In the genomic region with DNA sequence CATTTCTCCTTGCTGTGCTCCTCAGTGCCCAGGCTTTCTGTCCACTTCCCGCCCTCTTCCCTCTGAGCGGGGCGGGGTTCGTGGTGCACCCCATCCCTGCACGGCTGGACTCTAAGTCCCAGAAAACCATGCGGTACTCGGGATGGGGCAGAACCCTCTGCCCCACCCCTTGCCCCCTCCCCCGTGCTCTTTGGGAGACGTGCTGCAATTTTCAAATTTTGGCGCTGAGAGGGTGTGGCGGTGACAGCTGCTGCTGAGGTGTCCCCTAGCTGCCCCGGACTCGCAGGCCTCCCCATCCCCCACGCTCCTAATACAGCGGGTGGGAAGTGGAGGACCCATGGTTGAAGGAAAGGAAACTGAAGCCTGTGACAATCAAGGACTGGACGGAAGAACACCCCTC, we compare ENCODE assay signal across 8 mouse cellular contexts. TPM values are rescaled to one million over a fixed set of nuclear protein-coding genes. Genes with fewer than 3 reads are reported as not detected.
A peak's percentile ranks its signal among the peaks of the same experiment; 100 is the strongest.
DNase-seq lines count a peak whose midpoint lies in the region; ATAC-seq lines count a peak whose summit lies in the region.

No protein-coding gene starts in this region.

- H3K27ac ChIP-seq in midbrain, embryonic 10.5 days (replicated peaks): peak overlapping the region; percentile 75

- WGBS in midbrain, embryonic 10.5 days: 5% methylated on average over 16 of the region's 16 CpGs

- H3K9me3 ChIP-seq in midbrain, embryonic 10.5 days (replicated peaks): 0 out of 2 replicates have a peak, but pooled peaks cover 3% of the 10 kb centered on the region

- peak; percentile 77 for ATAC-seq in granulocyte monocyte progenitor cell, adult 5-6 weeks (replicated peaks; ENCODE audit: poor library complexity, severe bottlenecking)

- peak overlapping the region; percentile 43 for H3K4me3 ChIP-seq in midbrain, embryonic 10.5 days

- DNase-seq in heart, adult 11 months: peak; percentile 95
- DNase-seq in heart, adult 9 months (ENCODE audit: low spot score in 2 of 2): no peak
- DNase-seq in kidney, postnatal 25 days: peak; percentile 58 to 78
- peak; percentile 45 for DNase-seq in midbrain, embryonic 10.5 days (ENCODE audit: low spot score)
- no peak for DNase-seq in right cerebral cortex, adult 18-20 months
- DNase-seq in left cerebral cortex, postnatal 25 days (ENCODE audit: low spot score in 2 of 2): no peak
- no peak for DNase-seq in urinary bladder, adult 18-20 months (ENCODE audit: low spot score in 2 of 2)

- intact Hi-C loops in left cerebral cortex, postnatal 25 days (cut with DNase I): no loop called here

- H3K36me3 ChIP-seq in midbrain, embryonic 10.5 days: no peaks in the 10 kb centered on the region

- peaks cover 24% of the 10 kb centered on the region for H3K27me3 ChIP-seq in midbrain, embryonic 10.5 days (ENCODE audit: low read depth, poor library complexity, severe bottlenecking)

- peaks cover 37% of the 10 kb centered on the region for H3K4me1 ChIP-seq in midbrain, embryonic 10.5 days

RNA-seq across cellular contexts. Expression of gene Lmnb2, which starts 3.9 kb away (rescaled TPM):
- 24.9 and 35.1 TPM in 2 replicates for total RNA-seq in granulocyte monocyte progenitor cell, adult 5-6 weeks (2014; fragmentation: Nextera tagmentation)
- 56.2 and 62.8 TPM in 2 replicates for total RNA-seq in granulocyte monocyte progenitor cell, adult 5-6 weeks (2017)
- 77.9 and 84.7 TPM in 2 replicates for polyA plus RNA-seq in midbrain, embryonic 10.5 days (2016; fragmentation: Nextera tagmentation; extraction: Ambion mirVana)
- total RNA-seq in left cerebral cortex, postnatal 25 days (2021): 10 to 100 TPM; 15.1 to 18.9 TPM

RNA-seq across cellular contexts. Expression of gene Gadd45b, which starts 8.0 kb away (rescaled TPM):
- 20.1 and 21.5 TPM in 2 replicates for total RNA-seq in granulocyte monocyte progenitor cell, adult 5-6 weeks (2014; fragmentation: Nextera tagmentation)
- 25.6 and 27.6 TPM in 2 replicates for total RNA-seq in granulocyte monocyte progenitor cell, adult 5-6 weeks (2017)
- polyA plus RNA-seq in midbrain, embryonic 10.5 days (2016; fragmentation: Nextera tagmentation; extraction: Ambion mirVana): 6.1 and 9.2 TPM in 2 replicates
- 10 to 100 TPM; 16.4 to 19.0 TPM for total RNA-seq in left cerebral cortex, postnatal 25 days (2021)

RNA-seq across cellular contexts. Expression of gene Timm13, which starts 21.2 kb away (rescaled TPM):
- 145 and 158 TPM in 2 replicates for total RNA-seq in granulocyte monocyte progenitor cell, adult 5-6 weeks (2014; fragmentation: Nextera tagmentation)
- total RNA-seq in granulocyte monocyte progenitor cell, adult 5-6 weeks (2017): 38.2 and 50.4 TPM in 2 replicates
- 335 and 382 TPM in 2 replicates for polyA plus RNA-seq in midbrain, embryonic 10.5 days (2016; fragmentation: Nextera tagmentation; extraction: Ambion mirVana)
- 100 to 1,000 TPM; 139 TPM for total RNA-seq in left cerebral cortex, postnatal 25 days (2021)

RNA-seq across cellular contexts. Expression of gene Tmprss9, which starts 50.3 kb away (rescaled TPM):
- not detected in 2 replicates for total RNA-seq in granulocyte monocyte progenitor cell, adult 5-6 weeks (2014; fragmentation: Nextera tagmentation)
- not detected in 2 replicates for total RNA-seq in granulocyte monocyte progenitor cell, adult 5-6 weeks (2017)
- 0.02 and 0.09 TPM in 2 replicates for polyA plus RNA-seq in midbrain, embryonic 10.5 days (2016; fragmentation: Nextera tagmentation; extraction: Ambion mirVana)
- under 1 TPM in 1 of 2 experiments, not detected in 1; 0.32 TPM for total RNA-seq in left cerebral cortex, postnatal 25 days (2021)

Comparison
In these comparisons a context has a peak if more than half of its experiments do, and no peak if none do; other contexts are left out.
1. DNase-seq: peak in heart, adult 11 months (single experiment), kidney, postnatal 25 days (2 of 2) and midbrain, embryonic 10.5 days (single experiment); none in heart, adult 9 months (0 of 2), right cerebral cortex, adult 18-20 months (single experiment), left cerebral cortex, postnatal 25 days (0 of 2) and urinary bladder, adult 18-20 months (0 of 2).